Mouse (Mus musculus) CD4-positive, CD25-positive, alpha-beta regulatory T cell, adult 2 months (primary cell): ENCODE data around the gene 1700113H08Rik.

Experiments used
- DNase-seq: peaks from one replicate; pipeline ENCODE4 v3.0.0-alpha.2; 2012; ENCODE audit warnings: low read depth, low spot score

Gene 1700113H08Rik

GRCm38 (mm10) chr10:87196123-87196756 lies 138.4 kb downstream of the 1700113H08Rik start:
- DNase-seq = no peak

- no peak for DNase-seq
Observed at GRCm38 (mm10) chr10:87198720-87199119, 140.9 kb downstream of the 1700113H08Rik start.

- DNase-seq = no peak
Observed at GRCm38 (mm10) chr10:87209466-87209865, 151.6 kb downstream of the 1700113H08Rik start.

DNA sequence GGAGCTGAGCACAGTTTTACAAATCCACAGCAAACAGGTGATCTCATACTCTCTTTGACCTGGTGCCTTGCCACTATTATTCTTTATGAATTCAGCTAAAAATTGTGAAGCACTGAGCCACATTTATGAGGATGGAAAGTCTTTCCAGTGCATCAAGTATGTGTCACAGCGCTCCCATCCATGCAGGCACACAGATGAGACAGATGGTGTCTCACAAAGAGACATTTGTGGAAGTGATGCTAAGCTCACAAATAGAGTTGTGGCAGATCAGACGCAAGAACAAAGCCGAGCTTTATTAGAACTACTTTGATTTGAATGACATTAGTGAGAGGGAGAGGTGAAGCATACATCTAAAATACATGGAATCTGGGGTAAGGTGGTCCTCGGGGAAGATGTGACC lies 153.2 kb downstream of the 1700113H08Rik start:
- DNase-seq = no peak

DNA sequence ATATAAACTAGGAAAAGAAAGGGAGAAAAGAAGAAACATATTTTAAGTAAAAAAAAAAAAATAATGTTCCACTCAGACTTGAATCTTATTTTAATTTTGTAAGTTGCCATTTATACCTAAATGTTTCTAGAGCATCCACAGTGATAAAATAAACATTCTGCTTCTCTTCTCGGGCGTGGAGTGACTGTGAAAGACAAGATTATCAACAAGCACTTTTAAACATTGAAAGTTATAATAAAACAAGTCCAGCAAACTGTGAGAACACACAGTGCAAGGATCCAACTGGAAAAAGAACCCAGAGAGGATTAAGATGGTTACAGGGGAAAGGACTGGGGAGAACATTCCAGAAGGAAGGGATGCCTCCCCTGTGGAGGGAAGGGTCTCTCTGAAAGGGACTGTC lies 155.0 kb downstream of the 1700113H08Rik start:
- no peak for DNase-seq

DNA sequence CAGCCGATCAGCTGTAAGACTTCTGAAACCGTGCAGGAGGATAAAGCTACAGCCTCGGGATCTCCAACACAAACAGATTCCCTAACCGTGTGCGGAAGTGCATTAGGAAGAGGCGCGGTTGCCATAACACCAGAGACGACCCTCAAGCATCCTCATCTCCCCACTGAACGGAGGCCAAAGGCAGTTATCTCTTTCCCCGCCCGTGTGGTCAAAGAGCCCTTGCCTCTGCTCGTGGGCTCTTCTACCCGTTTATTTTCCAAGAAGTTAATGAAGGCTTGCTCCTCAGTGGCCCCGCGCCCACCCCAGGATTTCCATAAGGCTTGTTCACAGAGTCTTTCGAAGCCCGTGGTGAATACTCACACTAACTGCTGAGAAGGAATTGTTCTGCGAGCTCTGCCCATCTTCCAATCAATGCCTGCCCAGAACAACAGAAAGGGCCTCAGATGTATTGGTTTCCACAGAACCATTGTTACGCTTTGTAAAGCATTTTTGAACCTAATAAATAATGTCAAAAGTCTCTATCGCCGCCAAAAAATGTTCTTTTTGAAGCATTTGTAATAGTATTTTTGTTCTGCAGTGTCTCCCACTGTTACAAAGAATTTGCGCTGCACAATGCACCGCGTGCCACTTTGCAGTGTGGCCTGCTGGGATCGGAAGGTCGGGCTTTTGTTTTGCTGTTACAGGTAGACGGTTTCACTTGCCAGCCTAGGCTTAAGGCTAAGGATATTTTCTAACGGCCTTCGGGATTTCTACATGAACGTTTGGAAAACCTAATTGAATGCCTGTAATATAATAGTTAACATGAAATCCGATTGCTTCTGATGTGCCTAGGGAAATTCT lies 172.4 kb downstream of the 1700113H08Rik start:
- no peak for DNase-seq

DNA sequence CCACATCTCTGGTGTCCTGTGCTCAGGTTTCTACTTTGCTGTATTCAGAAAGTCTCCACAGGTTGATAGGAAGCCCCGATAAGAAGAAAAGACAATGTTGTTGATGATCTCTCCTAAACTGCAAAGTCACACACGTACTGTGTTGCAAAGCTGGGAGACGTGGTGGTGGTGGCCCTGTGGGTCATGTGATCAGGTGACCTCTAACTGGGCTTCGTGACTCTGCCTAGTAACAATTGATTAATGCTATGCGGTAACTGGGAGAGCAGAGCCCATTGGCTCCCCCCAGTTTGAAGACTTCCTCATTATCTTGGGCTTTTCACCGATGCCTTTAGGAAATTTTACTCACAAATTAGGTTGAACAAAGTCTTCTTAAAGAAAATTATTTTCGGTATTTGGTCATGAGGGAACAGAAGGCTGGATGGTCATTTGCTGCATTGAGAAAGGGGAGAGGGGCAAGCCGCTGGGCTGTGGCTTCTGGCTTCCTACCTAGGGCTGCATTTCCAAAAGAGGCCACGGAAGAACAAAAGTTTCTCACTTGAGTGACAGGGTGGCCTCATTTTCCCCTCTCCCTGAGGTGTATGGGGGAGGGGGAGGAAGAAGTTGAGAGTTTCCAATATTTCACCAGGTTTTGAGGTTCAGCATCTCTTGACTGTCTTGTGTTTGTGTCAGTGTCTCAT lies 181.6 kb downstream of the 1700113H08Rik start:
- DNase-seq = no peak

DNA sequence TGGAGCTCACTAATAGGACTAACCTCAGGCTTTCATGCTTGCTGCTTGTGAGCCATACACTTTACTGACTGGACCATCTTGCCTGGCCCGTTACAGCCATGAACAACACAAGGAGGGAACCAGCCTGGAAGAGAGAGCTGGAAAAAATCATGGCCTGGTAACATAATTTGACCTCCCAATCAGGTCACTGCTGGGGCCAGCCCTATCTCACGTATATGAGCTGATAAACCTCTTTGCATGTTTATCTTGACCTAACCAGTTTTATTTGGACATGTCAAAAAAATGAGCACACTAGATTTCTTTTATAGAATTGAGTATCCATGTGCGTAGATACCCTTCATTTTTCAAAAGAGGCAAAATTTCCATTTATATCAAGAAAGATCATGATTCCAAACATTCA lies 213.9 kb downstream of the 1700113H08Rik start:
- DNase-seq = no peak

GRCm38 (mm10) chr10:87272133-87272622 lies 214.3 kb downstream of the 1700113H08Rik start:
- DNase-seq = no peak

DNA sequence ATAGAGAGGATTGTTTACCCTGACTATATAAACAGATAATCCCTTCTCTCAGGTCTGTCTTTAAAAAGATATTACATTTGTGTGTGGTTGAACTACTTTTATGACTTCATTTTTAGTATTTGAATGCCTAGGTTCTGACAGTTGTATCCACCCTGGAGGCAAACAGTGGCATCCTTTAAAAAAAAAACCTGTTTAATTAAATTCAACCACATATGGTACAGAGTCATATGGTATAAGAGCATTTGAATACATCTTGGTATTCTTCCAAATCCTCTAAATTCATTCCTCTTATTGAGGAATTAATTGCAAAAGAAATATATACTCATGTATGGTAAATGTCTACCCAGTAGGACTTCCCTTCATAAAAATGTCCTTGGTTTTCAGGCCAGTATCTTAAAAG lies 217.2 kb downstream of the 1700113H08Rik start:
- DNase-seq = no peak
